Mouse (Mus musculus) layer of hippocampus, adult 9-11 months (tissue): ENCODE measurements at regions not wholly inside any gene's neighbourhood (a gene's known extent, or its start where the extent isn't known, plus 50 kb on each side); places are given as distances from the start of the nearest gene placed in this dataset.
A peak's percentile ranks its signal among the peaks of the same experiment; 100 is the strongest.

Experiments used
- DNase-seq: peaks from one replicate; pipeline ENCODE4 v3.0.0; 2022

GRCm38 (mm10) chr13:99625196-99625595, 108.9 kb upstream of the Map1b start:
- DNase-seq = no peak

- no peak for DNase-seq
These were observed 102.0 kb upstream of the Map1b start for GRCm38 (mm10) chr13:99618332-99618731.

GRCm38 (mm10) chr13:99617457-99617856, 101.1 kb upstream of the Map1b start:
- DNase-seq = no peak

GRCm38 (mm10) chr13:99611715-99612494, 95.6 kb upstream of the Map1b start:
- peak; percentile 56 for DNase-seq

- no peak for DNase-seq
These were observed 94.2 kb upstream of the Map1b start for GRCm38 (mm10) chr13:99610498-99610897.

- DNase-seq = no peak
These were observed 93.1 kb upstream of the Map1b start for GRCm38 (mm10) chr13:99609151-99610146.

- DNase-seq = no peak
These were observed 92.3 kb upstream of the Map1b start for GRCm38 (mm10) chr13:99608591-99608990.

GRCm38 (mm10) chr13:99607208-99607607, 90.9 kb upstream of the Map1b start:
- no peak for DNase-seq

GRCm38 (mm10) chr13:99606606-99606990, 90.3 kb upstream of the Map1b start:
- DNase-seq = no peak

- DNase-seq = no peak
These were observed 89.7 kb upstream of the Map1b start for GRCm38 (mm10) chr13:99605866-99606605.

- DNase-seq = no peak
These were observed 81.6 kb upstream of the Map1b start for GRCm38 (mm10) chr13:99597891-99598290.

- no peak for DNase-seq
These were observed 77.8 kb upstream of the Map1b start for GRCm38 (mm10) chr13:99593846-99594813.

GRCm38 (mm10) chr13:99593243-99593635, 76.9 kb upstream of the Map1b start:
- DNase-seq = no peak

GRCm38 (mm10) chr13:99592596-99593242, 76.4 kb upstream of the Map1b start:
- DNase-seq = peak; percentile 74

GRCm38 (mm10) chr13:99588646-99589045, 72.3 kb upstream of the Map1b start:
- no peak for DNase-seq

GRCm38 (mm10) chr13:99583841-99584240, 67.5 kb upstream of the Map1b start:
- DNase-seq = no peak

- no peak for DNase-seq
These were observed 64.0 kb upstream of the Map1b start for GRCm38 (mm10) chr13:99580296-99580695.

GRCm38 (mm10) chr13:99579596-99580175, 63.3 kb upstream of the Map1b start:
- DNase-seq = peak; percentile 55

GRCm38 (mm10) chr13:99577686-99578085, 61.3 kb upstream of the Map1b start:
- DNase-seq = no peak

- DNase-seq = no peak
These were observed 56.7 kb upstream of the Map1b start for GRCm38 (mm10) chr13:99573021-99573420.

- DNase-seq = no peak
These were observed 56.0 kb upstream of the Map1b start for GRCm38 (mm10) chr13:99572381-99572780.
